Mouse (Mus musculus) embryonic facial prominence, embryonic 15.5 days (tissue): Measurements from ENCODE around the gene Fam186a. TPM values are rescaled to one million over a fixed set of nuclear protein-coding genes. Genes with fewer than 3 reads are reported as not detected.
"Not testable (repeated sequence)": the region's sequence is repeated elsewhere in the genome, so short reads cannot be mapped to it uniquely, and the experiment has no call there.

Experiments
- ATAC-seq: fragments of 200-750 bp; cut with Nextera tagmentation; 2 replicates; pipeline ENCODE4 v1.8.0; 2017; ENCODE audit warnings: low read depth, moderate TSS enrichment; ENCODE audit not compliant: insufficient number of reproducible peaks, low FRiP score, low TSS enrichment
- H3K27ac ChIP-seq: fragments of 300-500 bp; sonication (generic); replicated peaks from 2 replicates; pipeline ENCODE4 v1.5.1; 2015; ENCODE audit warnings: mild to moderate bottlenecking, inconsistent platforms
- H3K27me3 ChIP-seq: fragments of 300-500 bp; sonication (generic); 2 replicates; pipeline ENCODE4 v1.6.1; 2015; ENCODE audit warnings: inconsistent platforms
- H3K36me3 ChIP-seq: fragments of 300-500 bp; sonication (generic); 2 replicates; pipeline ENCODE4 v1.6.1; 2015; ENCODE audit warnings: mild to moderate bottlenecking, inconsistent platforms
- H3K4me1 ChIP-seq: fragments of 300-500 bp; sonication (generic); 2 replicates; pipeline ENCODE4 v1.6.1; 2015; ENCODE audit warnings: inconsistent platforms
- H3K4me2 ChIP-seq: fragments of 300-500 bp; sonication (generic); replicated peaks from 2 replicates; pipeline ENCODE4 v1.6.1; 2015; ENCODE audit warnings: mild to moderate bottlenecking, inconsistent platforms
- H3K4me3 ChIP-seq: fragments of 300-500 bp; sonication (generic); replicated peaks from 2 replicates; pipeline ENCODE4 v1.5.1; 2015; ENCODE audit warnings: mild to moderate bottlenecking, inconsistent platforms
- H3K9ac ChIP-seq: fragments of 300-500 bp; sonication (generic); 2 replicates; pipeline ENCODE4 v1.6.1; 2015; ENCODE audit warnings: inconsistent platforms
- H3K9me3 ChIP-seq: fragments of 300-500 bp; sonication (generic); replicated peaks from 2 replicates; pipeline ENCODE4 v1.6.1; 2016; ENCODE audit warnings: inconsistent platforms
- WGBS: fragments of 180-500 bp; shearing (Covaris S2); methylation state at CpG from one replicate; pipeline ENCODE4 v1.1.7; 2015; 5-methylcytosine and 5-hydroxymethylcytosine counted together
- polyA plus RNA-seq: library from polyadenylated mRNA; unstranded; fragments of >200 nt; fragmentation: Nextera tagmentation; extraction: Ambion mirVana; gene quantifications from 2 replicates; pipeline ENCODE4 v1.2.1, GENCODE M21; 2015

Gene Fam186a
- 0.03 and 0.04 TPM in 2 replicates for polyA plus RNA-seq

DNA sequence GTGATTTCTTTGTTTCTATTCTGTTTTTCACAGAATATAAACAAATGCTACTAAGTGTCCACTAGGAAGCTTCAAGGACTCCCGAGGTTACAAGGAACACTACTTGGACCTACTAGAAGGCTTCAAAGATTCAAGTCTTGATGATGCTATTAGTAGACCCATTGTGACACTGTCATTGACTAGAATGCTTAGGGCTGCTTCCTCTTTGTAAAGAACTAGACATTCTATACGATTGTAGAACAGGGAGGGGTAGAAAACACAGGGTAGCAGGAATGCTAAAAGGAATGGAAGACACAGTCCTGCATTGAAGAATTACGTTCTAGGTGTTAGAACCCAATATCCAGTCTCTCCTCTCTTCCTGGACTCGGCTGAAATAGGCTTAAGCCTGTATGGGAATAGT lies at the start of gene Fam186a:
Gene Fam186a (minus strand): TSS at position 101 of the 400 bp plus-strand sequence.
- H3K27me3 ChIP-seq = no peaks in the 10 kb centered on the region
- H3K9ac ChIP-seq = no peak within 1 kb of the TSS
- H3K4me1 ChIP-seq = no peaks in the 10 kb centered on the region
- H3K9me3 ChIP-seq = no peaks in the 10 kb centered on the region
- no peak for ATAC-seq
- H3K36me3 ChIP-seq = no peaks in the 10 kb centered on the region
- no peak within 1 kb of the TSS for H3K4me3 ChIP-seq
- no peak within 1 kb of the TSS for H3K27ac ChIP-seq
- no peak within 1 kb of the TSS for H3K4me2 ChIP-seq
- 71% methylated on average over 4 of the region's 4 CpGs for WGBS

DNA sequence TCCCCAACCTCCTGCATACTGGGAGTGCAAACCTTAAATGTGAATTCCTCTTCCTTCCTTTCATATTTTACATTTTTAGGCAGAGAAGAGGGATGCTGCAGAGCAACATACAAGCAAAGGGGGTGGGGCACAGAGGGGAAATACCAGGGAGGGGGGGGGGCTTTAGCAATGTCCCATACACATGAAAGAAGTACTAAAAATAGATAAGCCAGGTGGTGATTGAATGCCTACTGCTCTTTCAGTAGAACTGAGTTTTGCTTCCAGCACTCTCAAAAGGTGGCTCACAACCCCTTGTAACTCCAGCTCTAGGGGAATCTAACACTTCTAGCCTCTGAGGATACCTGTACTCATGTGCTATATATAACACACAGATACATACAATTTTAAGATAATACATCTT lies 39.3 kb upstream of the Fam186a start:
- Histone ChIP-seq H3K36me3 (peaks cover 72% of the 10 kb centered on the region), H3K9ac (no peak overlapping the region), H3K4me3 (no peak overlapping the region), H3K27me3 (no peaks in the 10 kb centered on the region), H3K9me3 (no peaks in the 10 kb centered on the region), H3K4me1 (no peaks in the 10 kb centered on the region), H3K4me2 (no peak overlapping the region), H3K27ac (no peak overlapping the region)
- ATAC-seq = no peak

DNA sequence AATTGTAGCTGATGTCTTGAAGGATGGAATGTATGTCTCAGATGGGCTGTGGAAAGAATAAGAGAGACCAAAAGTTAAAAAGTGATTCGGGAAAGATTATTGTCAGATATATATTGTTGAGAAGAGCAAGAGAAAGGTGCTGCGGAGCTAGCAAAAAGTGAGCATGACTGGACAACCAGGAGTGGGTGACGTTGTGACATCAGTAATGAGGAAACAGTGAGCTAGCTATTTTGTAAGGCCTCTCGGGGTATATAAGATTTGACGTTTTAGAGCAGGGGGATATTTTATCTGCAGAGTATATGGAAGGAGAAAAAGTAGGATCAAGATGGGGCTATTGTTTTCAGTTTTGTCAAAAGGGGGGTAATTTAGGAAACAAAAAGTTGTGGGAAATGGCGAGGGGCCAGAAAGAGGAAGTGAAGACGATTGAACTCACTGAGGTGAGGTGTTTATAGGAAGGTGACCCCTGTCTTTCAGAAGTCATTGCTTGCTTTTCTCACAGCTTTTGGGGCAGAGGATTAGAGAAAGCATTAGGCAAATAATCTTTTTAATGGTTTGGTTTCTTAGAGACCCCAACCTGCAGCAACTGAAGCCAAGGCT lies 37.9 kb upstream of the Fam186a start:
- ATAC-seq = no peak
- Histone ChIP-seq H3K36me3 (peaks cover 60% of the 10 kb centered on the region), H3K4me1 (no peaks in the 10 kb centered on the region), H3K4me3 (no peak overlapping the region), H3K27ac (no peak overlapping the region), H3K27me3 (no peaks in the 10 kb centered on the region), H3K4me2 (no peak overlapping the region), H3K9ac (no peak overlapping the region), H3K9me3 (no peaks in the 10 kb centered on the region)
- WGBS = 87% methylated on average over 7 of the region's 7 CpGs

DNA sequence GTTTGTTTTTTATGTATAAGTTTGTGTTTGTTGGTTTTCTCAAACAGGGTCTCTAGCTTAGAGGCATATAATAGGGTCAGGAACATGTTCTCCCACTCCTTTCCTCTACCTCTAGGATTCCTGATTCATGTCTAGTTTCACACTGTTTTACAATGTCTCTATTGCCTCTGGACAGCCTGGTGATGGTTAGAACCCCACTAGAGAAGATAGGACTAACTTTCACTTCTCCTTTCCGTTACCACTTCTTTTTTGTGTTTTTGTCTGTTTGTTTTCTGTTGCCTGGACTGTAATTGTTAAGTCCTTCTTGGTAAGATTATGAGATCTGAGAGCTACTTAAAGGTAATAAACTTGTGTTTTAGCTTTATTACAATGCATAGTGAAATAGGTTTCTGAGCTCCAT lies 32.5 kb upstream of the Fam186a start:
- H3K9ac ChIP-seq = no peak overlapping the region
- no peaks in the 10 kb centered on the region for H3K9me3 ChIP-seq
- H3K27ac ChIP-seq = no peak overlapping the region
- no peaks in the 10 kb centered on the region for H3K27me3 ChIP-seq
- WGBS = 89% methylated on average over 1 of the region's 1 CpGs
- no peaks in the 10 kb centered on the region for H3K4me1 ChIP-seq
- peaks cover 39% of the 10 kb centered on the region for H3K36me3 ChIP-seq
- H3K4me3 ChIP-seq = no peak overlapping the region
- no peak for ATAC-seq
- no peak overlapping the region for H3K4me2 ChIP-seq

DNA sequence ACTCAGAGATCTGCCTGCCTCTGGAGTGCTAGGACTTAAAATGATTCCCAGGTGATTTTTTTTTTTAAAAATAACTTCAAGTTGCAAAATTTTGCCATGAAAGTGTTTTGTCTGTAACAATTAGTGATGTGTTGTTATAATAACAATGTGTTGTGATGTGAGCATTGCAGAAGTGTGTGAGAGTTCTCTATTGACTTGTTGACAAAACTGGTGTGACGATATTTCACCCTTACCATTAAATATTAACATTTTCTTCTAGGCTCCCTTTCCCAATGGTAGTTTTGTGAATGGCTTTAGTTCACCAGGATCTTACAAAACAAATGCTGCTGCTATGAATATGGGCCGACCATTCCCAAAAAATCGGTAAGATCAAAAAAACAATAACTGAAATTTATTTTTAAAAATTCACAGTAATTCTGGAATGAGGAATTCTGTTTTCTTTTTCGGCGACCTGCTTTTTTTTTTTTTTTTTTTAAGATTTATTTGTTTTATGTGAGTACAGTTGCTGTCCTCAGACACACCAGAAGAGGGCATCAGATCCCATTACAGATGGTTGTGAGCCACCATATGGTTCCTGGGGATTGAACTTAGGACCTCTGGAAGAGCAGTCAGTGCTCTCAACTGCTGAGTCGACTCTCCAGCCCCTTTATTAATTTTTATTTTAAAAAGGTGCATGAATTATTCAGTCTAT lies 30.4 kb upstream of the Fam186a start:
- Histone ChIP-seq H3K4me3 (no peak overlapping the region), H3K36me3 (peaks cover 32% of the 10 kb centered on the region), H3K27ac (no peak overlapping the region), H3K4me2 (no peak overlapping the region), H3K9ac (no peak overlapping the region), H3K4me1 (no peaks in the 10 kb centered on the region), H3K9me3 (no peaks in the 10 kb centered on the region), H3K27me3 (no peaks in the 10 kb centered on the region)
- WGBS = 90% methylated on average over 6 of the region's 6 CpGs
- ATAC-seq = no peak

DNA sequence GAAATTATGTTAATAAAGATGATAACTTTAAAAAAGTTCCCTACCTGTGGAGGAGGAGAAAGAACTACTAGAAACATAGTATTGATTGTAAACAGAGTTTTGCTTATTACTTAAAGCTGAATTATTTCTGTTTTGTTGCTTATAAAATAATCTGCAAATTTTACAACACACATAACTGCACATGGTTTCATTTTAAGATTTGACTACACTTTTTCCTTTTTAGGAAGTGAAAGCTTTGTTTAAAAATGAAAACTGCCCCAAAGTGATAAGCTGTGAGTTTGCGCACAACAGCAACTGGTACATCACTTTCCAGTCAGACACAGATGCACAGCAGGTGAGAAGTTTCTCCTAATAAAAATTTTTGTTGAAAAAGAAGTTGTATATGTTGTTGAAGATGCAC lies 26.2 kb upstream of the Fam186a start:
- no peaks in the 10 kb centered on the region for H3K27me3 ChIP-seq
- 100% methylated on average over 1 of the region's 1 CpGs for WGBS
- H3K27ac ChIP-seq = no peak overlapping the region
- no peak overlapping the region for H3K4me3 ChIP-seq
- no peak overlapping the region for H3K4me2 ChIP-seq
- ATAC-seq = no peak
- H3K4me1 ChIP-seq = no peaks in the 10 kb centered on the region
- no peaks in the 10 kb centered on the region for H3K9me3 ChIP-seq
- peaks cover 37% of the 10 kb centered on the region for H3K36me3 ChIP-seq
- H3K9ac ChIP-seq = no peak overlapping the region

DNA sequence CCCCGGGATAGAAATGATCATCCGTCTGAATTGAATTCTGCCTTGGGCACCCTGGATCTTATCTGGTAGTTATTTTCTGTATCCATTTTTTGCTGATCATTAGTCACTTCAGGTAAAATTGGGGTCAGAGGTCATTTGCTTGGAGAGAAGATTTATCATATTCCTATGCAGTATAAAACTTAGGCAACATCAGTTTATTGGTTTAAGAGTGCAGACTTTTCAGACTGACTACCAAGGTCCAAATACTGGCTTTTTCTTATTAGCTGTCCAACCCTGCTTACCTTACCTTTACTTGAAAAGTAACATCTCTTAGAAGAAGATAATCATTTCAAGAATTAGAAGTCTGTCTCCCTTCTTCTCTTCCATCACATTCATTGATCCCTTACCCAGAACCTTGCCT lies 12.9 kb upstream of the Fam186a start:
- Histone ChIP-seq H3K4me2 (no peak overlapping the region), H3K9me3 (no peaks in the 10 kb centered on the region), H3K4me1 (no peaks in the 10 kb centered on the region), H3K36me3 (no peaks in the 10 kb centered on the region), H3K27me3 (no peaks in the 10 kb centered on the region), H3K9ac (no peak overlapping the region), H3K27ac (no peak overlapping the region), H3K4me3 (no peak overlapping the region)
- WGBS = 84% methylated on average over 2 of the region's 2 CpGs
- ATAC-seq = no peak

DNA sequence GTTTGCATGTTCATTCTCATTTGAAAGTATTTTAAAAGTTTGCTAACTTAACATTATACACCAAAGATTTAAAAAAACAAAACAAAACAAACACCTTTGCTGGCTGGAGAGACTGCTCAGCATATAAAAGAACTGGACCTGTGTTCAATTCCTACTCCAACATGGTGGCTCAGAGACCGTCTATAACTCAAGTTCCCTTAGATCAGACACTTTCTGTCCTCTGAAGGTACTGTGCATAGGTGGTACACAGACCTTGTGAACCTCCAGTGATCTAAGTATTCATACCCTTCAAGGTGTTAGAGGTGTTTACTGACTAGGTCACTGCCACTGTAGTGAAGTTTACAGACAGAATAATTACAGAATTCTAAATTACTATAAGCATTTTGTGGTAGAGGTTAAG lies 12.4 kb upstream of the Fam186a start:
- no peak overlapping the region for H3K27ac ChIP-seq
- no peak overlapping the region for H3K4me3 ChIP-seq
- no peaks in the 10 kb centered on the region for H3K27me3 ChIP-seq
- WGBS = 85% methylated on average over 1 of the region's 1 CpGs
- no peak for ATAC-seq
- no peak overlapping the region for H3K9ac ChIP-seq
- no peaks in the 10 kb centered on the region for H3K36me3 ChIP-seq
- H3K4me1 ChIP-seq = no peaks in the 10 kb centered on the region
- no peak overlapping the region for H3K4me2 ChIP-seq
- H3K9me3 ChIP-seq = no peaks in the 10 kb centered on the region

DNA sequence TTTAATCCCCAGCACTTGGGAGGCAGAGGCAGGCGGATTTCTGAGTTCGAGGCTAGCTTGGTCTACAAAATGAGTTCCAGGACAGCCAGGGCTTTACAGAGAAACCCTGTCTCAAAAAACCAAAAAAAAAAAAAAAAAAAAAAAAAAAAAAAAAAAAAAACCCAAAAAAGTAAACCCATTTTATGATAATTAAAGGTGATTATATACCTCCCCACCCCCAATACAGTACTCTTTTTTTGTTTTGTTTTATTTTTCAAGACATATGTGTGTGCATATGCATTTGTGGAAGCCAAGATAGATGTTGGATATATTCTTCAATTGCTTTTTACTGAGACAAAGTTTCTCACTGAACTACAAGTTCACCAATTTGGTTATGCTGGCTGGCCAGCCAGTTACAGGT lies 9.3 kb upstream of the Fam186a start:
- H3K36me3 ChIP-seq, H3K27ac ChIP-seq, H3K4me1 ChIP-seq, H3K4me3 ChIP-seq, H3K4me2 ChIP-seq, H3K9ac ChIP-seq, ATAC-seq, H3K9me3 ChIP-seq, H3K27me3 ChIP-seq: not testable (repeated sequence)
- WGBS = 86% methylated on average over 2 of the region's 2 CpGs

DNA sequence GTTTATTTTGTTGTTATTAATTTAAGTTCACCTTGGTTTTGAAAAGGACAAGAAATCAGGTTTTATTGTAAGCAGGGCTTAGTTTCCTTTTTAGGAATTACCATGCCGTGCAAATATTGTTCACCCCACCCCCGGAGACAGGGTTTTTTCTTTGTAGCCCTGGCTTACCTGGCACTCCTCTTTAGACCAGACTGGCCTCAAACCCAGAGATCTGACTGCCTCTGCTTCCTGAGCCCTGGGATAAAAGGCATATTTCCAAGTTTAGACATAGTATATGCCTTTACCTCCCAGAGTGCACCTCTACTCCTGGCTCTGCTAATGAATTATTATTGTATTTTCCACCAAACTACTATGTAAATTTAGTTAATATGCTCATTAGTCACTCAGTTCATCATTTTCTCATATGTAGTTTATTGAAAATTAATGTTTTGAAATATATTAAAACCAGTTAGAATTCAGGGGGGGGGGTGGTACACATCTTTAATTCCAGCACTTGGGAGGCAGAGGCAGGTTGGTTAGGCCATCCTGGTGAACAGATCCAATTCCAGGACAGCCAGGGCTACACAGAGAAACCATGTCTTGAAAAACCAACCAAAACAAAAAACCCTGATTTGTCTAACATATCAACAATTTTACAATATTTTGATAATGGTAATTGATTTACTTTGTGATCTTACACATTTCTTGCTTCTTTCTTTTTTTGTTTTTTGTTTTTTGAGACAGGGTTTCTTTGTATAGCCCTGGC lies 7.8 kb upstream of the Fam186a start:
- no peak overlapping the region for H3K27ac ChIP-seq
- no peaks in the 10 kb centered on the region for H3K27me3 ChIP-seq
- no peak for ATAC-seq
- no peaks in the 10 kb centered on the region for H3K36me3 ChIP-seq
- H3K4me3 ChIP-seq = no peak overlapping the region
- H3K4me1 ChIP-seq = no peaks in the 10 kb centered on the region
- H3K9ac ChIP-seq = no peak overlapping the region
- no peaks in the 10 kb centered on the region for H3K9me3 ChIP-seq
- H3K4me2 ChIP-seq = peak overlapping the region; percentile 57; the same call in 1 of the 2 replicates
- 68% methylated on average over 2 of the region's 2 CpGs for WGBS

DNA sequence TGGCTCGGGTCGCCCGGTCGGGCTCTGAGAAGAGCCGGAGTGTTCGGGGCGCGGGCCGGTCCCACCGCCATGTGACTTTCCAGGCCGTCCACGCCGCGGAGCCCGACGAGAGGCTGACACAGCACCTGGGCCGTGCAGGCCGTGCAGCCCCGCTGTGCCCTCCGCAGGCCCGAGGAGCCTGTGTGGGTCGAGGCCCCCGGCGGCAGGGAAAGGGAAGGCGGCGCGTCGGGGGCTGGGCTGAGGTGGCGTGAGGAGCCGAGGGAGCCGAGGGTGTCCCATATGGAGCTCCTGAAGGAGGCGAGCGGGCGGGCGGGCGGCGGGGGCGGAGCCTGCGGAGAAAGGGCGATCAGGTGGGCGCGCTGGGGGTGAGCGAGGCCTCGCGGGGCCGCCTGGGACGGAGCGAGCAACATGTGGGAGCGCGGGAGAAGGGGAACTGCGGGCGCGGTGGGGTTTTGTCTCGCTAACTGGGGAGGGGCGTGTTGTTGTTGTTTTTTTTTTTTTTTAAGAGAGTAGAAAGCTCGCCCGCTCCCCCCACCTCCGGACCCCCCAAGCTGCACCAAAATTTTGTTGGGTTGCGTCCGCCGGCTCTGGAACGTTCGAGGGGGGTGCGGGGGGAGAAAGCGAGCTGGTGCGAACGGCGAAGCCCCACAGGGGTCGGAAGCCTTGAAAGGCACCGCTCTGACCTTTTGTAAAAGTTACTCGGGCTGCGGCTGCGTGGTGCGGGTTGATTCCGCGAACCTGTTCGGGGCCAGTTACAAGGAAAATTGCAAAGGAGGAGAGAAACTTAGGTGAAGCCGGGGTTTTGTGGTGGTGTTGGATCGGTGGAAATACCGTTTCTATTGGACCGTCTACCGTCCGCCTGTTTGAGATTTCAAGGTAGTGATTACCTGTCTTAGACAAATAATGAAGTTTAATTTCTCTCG lies 6.4 kb upstream of the Fam186a start:
- WGBS = under 1% methylated on average over 84 of the region's 84 CpGs
- Histone ChIP-seq H3K27me3 (no peaks in the 10 kb centered on the region), H3K4me1 (no peaks in the 10 kb centered on the region), H3K36me3 (no peaks in the 10 kb centered on the region), H3K27ac (peak overlapping the region; percentile 99), H3K4me2 (peak overlapping the region; percentile 57), H3K9ac (peak overlapping the region; percentile 53), H3K4me3 (peak overlapping the region; percentile 81), H3K9me3 (no peaks in the 10 kb centered on the region)
- ATAC-seq = peak; percentile 86
